Mouse (Mus musculus) retina, adult 2 months (tissue): Measurements from ENCODE around the gene Dnajb6.
"Not testable (repeated sequence)": the region's sequence is repeated elsewhere in the genome, so short reads cannot be mapped to it uniquely, and the experiment has no call there.

ENCODE experiments used
- DNase-seq: peaks from one replicate; pipeline ENCODE4 v3.0.0-alpha.2; 2012; ENCODE audit warnings: low read depth, low spot score

Gene Dnajb6

GRCm38 (mm10) chr5:29759318-29759717 lies 23.8 kb downstream of the Dnajb6 start:
- DNase-seq, result no peak

DNA sequence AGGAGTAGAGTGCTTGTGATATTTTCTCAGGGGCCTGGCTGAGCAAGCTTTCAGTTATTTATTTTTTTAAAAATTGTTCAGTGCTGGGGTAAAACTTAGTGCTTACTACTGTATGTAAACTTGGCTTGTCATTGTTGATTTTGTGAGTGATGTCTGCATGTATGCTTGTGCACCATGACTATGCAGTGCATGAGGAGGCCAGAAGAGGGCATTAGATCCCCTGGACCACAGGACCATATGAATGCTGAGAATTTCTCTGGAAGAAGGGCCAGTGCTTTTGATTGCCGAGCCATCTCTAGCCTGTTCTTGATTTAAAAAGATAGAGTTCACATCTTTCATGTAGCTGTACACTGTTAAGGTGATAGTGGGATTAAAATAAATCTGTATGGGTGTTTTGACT lies 35.4 kb downstream of the Dnajb6 start:
- DNase-seq, result no peak

- DNase-seq, result no peak
Measured at GRCm38 (mm10) chr5:29772038-29772437, 36.5 kb downstream of the Dnajb6 start.

GRCm38 (mm10) chr5:29772651-29773330 lies 37.3 kb downstream of the Dnajb6 start:
- no peak for DNase-seq

DNA sequence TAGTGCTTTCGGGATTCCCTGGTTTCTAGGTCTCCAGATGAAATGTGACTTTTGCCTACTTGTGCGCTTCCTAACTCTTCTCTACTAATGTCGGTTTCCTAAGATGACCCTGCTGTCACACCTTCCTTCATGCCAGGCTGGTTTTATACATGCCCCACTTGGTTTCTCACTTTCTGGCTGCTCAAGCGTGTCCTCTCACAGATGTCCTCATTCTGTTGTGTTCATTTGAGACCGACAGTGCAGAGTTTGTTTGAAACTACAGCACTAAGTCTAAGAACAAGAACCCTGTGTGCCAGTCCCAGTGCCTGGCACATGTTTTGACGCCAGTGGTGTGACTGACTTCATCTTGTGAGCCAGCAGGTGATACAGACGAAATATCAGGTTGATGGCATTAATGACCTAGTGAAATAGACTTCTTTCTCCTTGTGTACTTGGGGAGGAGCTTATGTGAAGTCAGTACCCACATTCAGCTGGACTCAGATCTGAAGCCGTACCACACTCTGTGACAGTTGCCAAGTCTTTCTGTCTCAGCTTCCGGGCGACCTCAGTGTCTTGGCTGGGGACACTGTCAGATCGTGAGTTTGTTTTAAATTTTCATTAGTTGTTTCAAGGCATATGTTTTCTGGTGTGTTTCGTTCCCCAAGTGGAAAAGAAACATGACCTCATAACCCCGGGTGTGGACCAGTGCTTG lies 38.1 kb downstream of the Dnajb6 start:
- no peak for DNase-seq

DNA sequence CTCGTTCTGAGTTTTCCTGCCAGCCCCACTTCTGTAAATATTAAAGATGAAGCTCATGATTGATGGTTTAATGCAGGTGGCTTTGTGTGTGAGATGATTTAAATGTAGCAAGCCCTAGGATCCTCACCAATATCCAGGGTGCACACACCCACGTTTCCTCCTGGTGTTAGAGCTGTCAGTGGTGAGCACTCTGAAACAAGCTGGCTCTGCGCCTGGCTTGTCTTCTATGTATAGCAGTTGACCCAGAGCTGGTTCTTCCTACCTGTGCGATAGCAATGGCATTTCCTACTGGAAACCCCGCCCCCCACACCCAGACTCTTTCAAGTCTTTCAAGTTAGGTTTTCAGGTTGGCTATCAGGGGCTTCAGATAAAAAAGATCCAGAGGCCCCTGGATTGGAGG lies 39.9 kb downstream of the Dnajb6 start:
- no peak for DNase-seq

DNA sequence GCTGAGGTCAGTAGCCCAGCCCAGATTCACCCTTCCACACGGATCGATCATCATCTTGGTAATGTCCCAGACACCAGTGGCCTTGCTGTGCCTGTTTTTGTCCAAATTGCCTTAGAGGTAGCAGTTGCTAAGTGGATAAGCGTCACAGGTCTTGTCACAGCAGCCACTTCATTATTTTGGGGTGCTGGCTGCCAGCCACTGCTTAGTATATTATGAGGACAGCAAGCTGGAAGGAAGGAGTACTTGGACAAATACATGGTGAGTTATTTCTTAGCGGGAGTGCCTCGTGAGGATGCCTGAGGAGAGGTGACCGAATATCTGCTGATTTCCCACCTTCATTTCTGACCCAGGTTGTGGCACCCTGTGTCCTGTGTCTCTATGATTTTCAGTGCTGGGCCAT lies 42.5 kb downstream of the Dnajb6 start:
- no peak for DNase-seq

- not testable (repeated sequence) for DNase-seq
Measured at GRCm38 (mm10) chr5:29779733-29780132, 44.2 kb downstream of the Dnajb6 start.

DNA sequence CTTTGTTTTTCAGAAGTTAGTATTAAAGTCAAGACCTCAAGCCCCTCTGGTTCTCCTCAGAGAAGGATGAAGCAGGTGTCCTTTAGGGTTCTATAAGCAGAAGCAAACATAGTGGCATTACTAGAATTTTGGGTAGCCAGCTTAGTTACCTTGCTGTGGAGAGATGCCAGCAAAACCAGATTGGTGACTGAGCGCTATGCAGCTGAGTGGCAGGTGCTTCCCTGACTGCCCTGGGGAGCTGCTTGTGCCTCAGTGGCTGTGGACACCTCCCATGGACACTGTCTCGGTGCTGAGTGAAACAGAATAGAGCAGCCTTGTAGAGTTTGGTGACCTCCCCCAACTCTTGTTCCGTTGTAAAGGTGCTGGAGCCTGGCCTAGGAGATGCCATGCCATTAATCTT lies 46.8 kb downstream of the Dnajb6 start:
- DNase-seq, result no peak

DNA sequence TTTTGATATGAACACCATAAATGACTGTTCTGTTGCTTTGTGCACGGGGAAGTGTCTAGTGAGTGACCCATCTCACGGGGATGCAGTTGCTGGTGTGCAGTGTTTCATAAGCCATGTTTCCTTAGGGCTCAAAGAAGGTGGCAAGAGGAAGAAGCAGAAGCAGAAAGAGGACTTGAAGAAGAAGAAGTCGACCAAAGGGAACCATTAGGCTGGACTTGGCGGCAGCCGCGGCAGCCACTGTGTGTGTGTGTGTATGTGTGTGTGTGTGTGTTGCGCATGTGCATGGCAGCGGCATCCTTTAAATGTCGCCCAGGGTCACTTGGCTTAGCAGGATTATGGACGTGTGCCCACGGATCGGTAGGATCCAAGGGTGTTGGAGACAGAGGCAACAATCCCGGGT lies 49.4 kb downstream of the Dnajb6 start:
- DNase-seq, result not testable (repeated sequence)

DNA sequence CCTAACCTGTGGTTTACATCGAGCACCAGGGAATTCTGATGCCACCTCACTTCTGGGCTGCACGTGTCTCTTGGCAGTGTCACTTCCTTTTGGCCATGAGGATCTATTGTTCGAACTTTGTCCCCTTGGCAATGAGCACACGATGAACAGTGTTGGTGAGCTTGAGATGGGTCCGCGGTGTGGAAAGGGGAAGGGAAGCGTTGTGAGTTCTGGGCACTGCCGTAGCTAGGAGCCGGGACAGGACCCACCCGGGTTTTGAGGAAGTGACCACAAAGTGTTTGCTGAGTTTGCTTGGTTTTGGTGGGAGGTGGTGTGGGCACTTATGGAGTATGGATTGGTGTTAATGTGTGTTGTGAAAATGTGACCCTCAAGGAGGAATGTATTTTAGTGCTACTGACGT lies 50.5 kb downstream of the Dnajb6 start:
- DNase-seq, result not testable (repeated sequence)

DNA sequence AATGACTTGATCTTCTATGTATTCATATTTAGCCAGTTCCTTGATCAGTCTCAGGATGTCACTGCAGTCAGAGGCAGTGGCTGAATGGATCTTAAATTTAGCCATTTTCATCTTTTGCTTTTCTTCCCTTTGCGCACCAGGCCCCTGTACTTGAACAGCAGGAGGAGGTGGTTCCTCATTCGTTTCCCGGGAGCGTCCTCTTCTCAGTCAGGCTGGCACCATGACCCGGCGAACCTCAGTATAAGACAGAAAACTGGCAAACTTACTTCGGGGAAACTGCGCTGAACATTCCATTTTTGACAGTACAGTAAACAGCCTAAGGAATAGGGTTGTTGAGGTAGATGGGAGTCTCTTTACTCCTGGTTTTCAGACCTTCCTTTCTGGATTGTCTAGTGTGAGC lies 59.4 kb downstream of the Dnajb6 start:
- not testable (repeated sequence) for DNase-seq

DNA sequence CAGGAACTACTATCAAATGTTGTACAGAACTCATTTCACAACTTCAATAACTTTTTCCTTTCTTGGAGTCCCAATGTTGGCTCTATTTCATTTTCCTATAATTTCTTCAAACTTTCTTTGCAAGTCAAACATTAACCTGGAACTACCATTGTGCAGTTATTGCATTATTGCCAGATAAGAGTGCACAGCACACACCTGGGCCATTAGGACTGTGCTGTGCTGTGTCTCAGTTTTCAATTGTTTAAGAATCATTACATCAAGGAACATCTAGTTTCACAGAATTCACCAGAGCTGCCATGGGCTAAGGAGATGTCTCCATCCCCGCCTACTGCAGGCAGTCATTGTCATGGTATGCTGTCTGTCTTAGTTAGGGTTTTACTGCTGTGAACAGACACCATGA lies 73.5 kb downstream of the Dnajb6 start:
- DNase-seq, result no peak

GRCm38 (mm10) chr5:29811377-29811921 lies 76.0 kb downstream of the Dnajb6 start:
- not testable (repeated sequence) for DNase-seq

GRCm38 (mm10) chr5:29816523-29817242 lies 81.2 kb downstream of the Dnajb6 start:
- no peak for DNase-seq

DNA sequence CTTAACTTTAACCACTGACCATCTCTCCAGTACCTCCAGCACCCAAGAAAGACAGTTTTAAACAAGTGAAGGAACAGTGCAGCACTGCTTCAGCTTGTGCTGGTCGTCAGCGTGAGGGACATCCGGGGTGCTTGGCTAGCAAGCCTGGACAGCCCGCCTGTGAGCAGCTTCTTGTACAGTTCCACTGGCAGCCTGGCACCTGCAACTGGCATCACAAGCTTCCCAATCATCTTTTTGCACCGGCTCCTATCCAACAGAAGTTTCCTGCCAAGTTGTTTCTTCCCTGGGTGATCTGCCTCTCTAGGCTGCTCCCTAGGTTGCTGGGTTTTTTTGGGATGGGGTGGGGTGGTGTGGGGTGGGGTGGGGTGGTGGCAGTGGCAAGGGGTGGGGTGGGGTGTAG lies 81.9 kb downstream of the Dnajb6 start:
- DNase-seq, result no peak

- DNase-seq, result no peak
Measured at GRCm38 (mm10) chr5:29818287-29818686, 82.8 kb downstream of the Dnajb6 start.

DNA sequence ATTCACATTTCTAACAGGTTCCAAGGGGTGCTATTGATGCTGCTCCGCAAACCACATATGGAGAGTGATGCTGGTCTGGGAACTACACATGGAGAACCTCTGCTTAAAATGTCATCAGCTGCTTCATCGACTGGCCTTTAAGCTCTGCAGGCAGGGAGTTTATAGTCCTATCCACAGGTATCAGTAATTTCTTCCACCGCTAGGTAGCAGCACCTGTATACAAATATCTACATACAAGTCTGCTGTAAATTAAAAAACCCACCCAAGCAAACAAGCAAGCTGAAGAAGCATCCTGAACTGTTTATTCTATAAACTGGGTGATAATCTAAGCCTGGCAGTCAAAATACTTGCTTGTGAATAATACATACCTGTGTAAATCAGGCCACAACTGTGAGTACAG lies 89.3 kb downstream of the Dnajb6 start:
- DNase-seq, result no peak

DNA sequence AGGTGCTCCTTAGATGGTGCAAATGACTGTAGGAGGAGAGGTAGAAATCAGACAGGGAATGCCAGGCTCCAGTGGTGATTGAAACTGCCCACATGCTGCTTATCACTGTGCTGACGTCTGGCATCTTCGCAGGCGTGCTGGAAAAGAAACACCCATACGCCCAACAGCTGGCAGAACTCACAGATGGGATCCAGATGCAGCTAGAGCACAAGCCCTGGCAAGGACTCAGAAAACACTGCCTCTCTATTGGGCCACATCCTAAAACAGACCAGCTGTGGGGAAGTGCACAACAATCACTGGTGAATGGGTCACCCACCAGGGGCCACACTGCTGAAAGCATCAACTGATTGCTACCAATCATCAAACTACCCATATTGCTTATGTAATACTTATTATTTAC lies 91.3 kb downstream of the Dnajb6 start:
- no peak for DNase-seq

DNA sequence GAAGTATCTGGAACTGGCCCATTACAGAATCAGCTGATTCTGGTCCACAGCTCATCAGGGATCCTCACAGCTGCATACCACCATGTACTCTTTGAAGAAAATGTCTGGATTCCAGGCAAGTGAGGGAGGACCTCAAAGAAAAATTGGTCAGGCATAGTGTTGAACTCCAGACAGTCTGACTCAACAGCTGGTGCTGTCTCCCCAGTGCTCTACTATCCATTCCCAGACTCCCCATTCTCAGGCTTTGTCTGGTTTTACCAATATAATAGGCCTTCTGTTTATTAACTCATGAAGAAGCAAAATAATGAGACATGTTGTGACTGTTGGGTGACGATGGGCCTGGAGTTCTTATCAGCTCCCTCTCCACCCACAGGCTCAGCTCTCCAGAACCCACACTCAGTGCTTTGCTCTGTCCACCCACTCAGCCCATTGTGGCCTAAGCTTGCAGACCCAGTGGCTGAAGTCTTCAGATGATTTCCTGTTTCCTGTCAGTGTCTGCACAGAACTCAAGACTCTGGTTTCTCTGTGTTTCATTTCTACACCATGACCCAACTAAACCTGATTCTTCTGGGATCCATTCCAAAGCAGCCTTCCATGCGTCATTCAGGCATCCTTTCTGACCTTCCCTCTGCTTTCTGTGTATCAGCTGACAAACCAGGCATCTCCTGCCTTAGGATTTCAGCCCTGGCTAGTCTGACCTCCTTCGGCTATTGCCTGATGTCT lies 107.1 kb downstream of the Dnajb6 start:
- no peak for DNase-seq

DNA sequence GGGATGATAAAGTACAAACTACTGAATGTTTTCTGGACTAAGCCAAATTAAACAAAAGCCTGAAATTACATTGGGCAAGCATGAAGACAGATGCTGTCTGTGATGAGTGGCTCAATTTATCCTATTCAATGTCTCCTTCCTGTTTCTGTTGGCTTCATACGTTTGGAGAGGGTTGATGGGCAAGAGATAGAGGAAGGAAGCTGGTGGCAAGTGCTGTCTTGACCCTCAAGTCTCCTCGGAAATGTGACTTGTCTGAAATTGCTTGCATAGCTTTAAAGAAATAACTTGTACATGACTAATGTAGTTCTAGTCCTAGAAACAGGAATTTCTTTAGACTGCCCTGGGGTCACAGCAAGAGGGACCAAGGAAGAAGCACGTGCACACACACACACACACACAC lies 109.5 kb downstream of the Dnajb6 start:
- DNase-seq, result no peak

DNA sequence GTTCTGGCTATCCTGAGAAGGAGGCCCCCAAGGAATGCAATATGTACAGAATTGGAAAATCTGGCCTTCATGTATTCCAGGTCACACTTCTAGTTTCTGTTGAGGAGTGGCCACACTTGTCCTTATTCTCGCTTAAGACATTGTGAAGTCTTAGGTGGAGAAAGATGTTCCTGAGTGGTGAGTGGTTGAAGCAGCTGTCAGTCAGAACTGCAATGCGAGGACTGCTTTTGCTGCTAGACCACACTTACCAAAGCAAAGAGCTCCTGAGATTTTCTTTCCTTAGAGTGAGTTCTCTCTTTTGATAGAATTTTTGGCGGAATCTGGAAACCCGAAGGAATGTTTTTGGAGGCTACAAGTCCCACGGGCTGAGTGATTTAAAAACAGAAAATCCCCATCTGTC lies 112.0 kb downstream of the Dnajb6 start:
- no peak for DNase-seq
